Mouse (Mus musculus) kidney, embryonic 15.5 days (tissue): ENCODE measurements at regions not wholly inside any gene's neighbourhood (a gene's known extent, or its start where the extent isn't known, plus 50 kb on each side); places are given as distances from the start of the nearest gene placed in this dataset.
"Not testable (repeated sequence)": the region's sequence is repeated elsewhere in the genome, so short reads cannot be mapped to it uniquely, and the experiment has no call there.

Experiments used
- ATAC-seq: fragments of 200-750 bp; cut with Nextera tagmentation; replicated peaks from 2 replicates; pipeline ENCODE4 v1.8.0; 2017; ENCODE audit warnings: moderate TSS enrichment; ENCODE audit not compliant: low FRiP score
- H3K27ac ChIP-seq: fragments of 300-500 bp; sonication (generic); 2 replicates; pipeline ENCODE4 v1.5.1; 2015; ENCODE audit warnings: mild to moderate bottlenecking, inconsistent platforms
- H3K27me3 ChIP-seq: fragments of 300-500 bp; sonication (generic); 2 replicates; pipeline ENCODE4 v1.6.1; 2015; ENCODE audit warnings: inconsistent platforms
- H3K36me3 ChIP-seq: fragments of 300-500 bp; sonication (generic); 2 replicates; pipeline ENCODE4 v1.6.1; 2015; ENCODE audit warnings: inconsistent platforms
- H3K4me1 ChIP-seq: fragments of 300-500 bp; sonication (generic); 2 replicates; pipeline ENCODE4 v1.6.1; 2015; ENCODE audit warnings: inconsistent platforms
- H3K4me2 ChIP-seq: fragments of 300-500 bp; sonication (generic); 2 replicates; pipeline ENCODE4 v1.6.1; 2015; ENCODE audit warnings: moderate library complexity, mild to moderate bottlenecking, inconsistent platforms
- H3K4me3 ChIP-seq: fragments of 300-500 bp; sonication (generic); replicated peaks from 2 replicates; pipeline ENCODE4 v1.5.1; 2015; ENCODE audit warnings: mild to moderate bottlenecking, inconsistent platforms
- H3K9ac ChIP-seq: fragments of 300-500 bp; sonication (generic); 2 replicates; pipeline ENCODE4 v1.6.1; 2015; ENCODE audit warnings: mild to moderate bottlenecking, inconsistent platforms
- H3K9me3 ChIP-seq: fragments of 300-500 bp; sonication (generic); replicated peaks from 2 replicates; pipeline ENCODE4 v1.6.1; 2016; ENCODE audit warnings: inconsistent platforms
- WGBS: fragments of 180-500 bp; shearing (Covaris S2); methylation state at CpG from one replicate; pipeline ENCODE4 v1.1.7; 2015; ENCODE audit warnings: mixed read lengths; 5-methylcytosine and 5-hydroxymethylcytosine counted together

- not testable (repeated sequence) for H3K9me3 ChIP-seq, H3K27ac ChIP-seq, H3K27me3 ChIP-seq, H3K36me3 ChIP-seq, H3K4me1 ChIP-seq, H3K4me2 ChIP-seq, H3K4me3 ChIP-seq, H3K9ac ChIP-seq, ATAC-seq
Measured at GRCm38 (mm10) chr16:79296621-79297020, 205.7 kb upstream of the Tmprss15 start.

DNA sequence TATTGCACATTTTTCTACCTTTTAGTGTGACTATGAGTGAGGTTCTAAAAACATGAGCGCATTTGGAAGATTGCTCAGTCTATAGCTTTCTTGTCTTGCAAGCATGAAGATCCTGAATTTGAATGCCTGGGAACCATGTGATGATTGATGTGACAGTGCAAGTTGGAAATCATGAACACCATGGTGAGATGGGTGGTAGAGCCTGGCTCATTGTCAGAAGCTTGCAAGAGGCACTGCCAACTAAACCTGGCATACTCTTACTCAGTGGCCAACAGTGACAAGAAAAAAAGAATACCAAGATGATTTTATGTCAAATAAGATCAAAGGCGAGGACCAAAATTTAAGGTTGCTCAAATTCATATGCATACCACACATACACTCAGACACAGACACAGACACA lies 188.1 kb upstream of the Tmprss15 start:
- no peaks in the 10 kb centered on the region for H3K27me3 ChIP-seq
- no peaks in the 10 kb centered on the region for H3K36me3 ChIP-seq
- no peaks in the 10 kb centered on the region for H3K9me3 ChIP-seq
- ATAC-seq = no peak
- no peak overlapping the region for H3K4me2 ChIP-seq
- no peak overlapping the region for H3K9ac ChIP-seq
- H3K4me1 ChIP-seq = no peaks in the 10 kb centered on the region
- WGBS = 98% methylated on average over 2 of the region's 2 CpGs
- H3K4me3 ChIP-seq = no peak overlapping the region
- no peak overlapping the region for H3K27ac ChIP-seq

GRCm38 (mm10) chr16:79256525-79256924 lies 165.6 kb upstream of the Tmprss15 start:
- no peak overlapping the region for H3K9ac ChIP-seq
- H3K36me3 ChIP-seq = no peaks in the 10 kb centered on the region
- H3K27ac ChIP-seq = no peak overlapping the region
- no peaks in the 10 kb centered on the region for H3K9me3 ChIP-seq
- H3K4me3 ChIP-seq = no peak overlapping the region
- H3K4me2 ChIP-seq = no peak overlapping the region
- H3K27me3 ChIP-seq = no peaks in the 10 kb centered on the region
- no peak for ATAC-seq
- H3K4me1 ChIP-seq = no peaks in the 10 kb centered on the region
- 100% methylated on average over 1 of the region's 1 CpGs for WGBS

- Histone ChIP-seq H3K4me3 (no peak overlapping the region), H3K9ac (no peak overlapping the region), H3K4me1 (no peaks in the 10 kb centered on the region), H3K36me3 (no peaks in the 10 kb centered on the region), H3K27ac (no peak overlapping the region), H3K27me3 (no peaks in the 10 kb centered on the region), H3K9me3 (no peaks in the 10 kb centered on the region), H3K4me2 (no peak overlapping the region)
- no peak for ATAC-seq
- 57% methylated on average over 2 of the region's 2 CpGs for WGBS
Measured at GRCm38 (mm10) chr16:79256084-79256483, 165.2 kb upstream of the Tmprss15 start.

GRCm38 (mm10) chr16:79240857-79241491 lies 150.1 kb upstream of the Tmprss15 start:
- Histone ChIP-seq H3K9me3 (no peaks in the 10 kb centered on the region), H3K4me2 (no peak overlapping the region), H3K4me3 (no peak overlapping the region), H3K36me3 (no peaks in the 10 kb centered on the region), H3K27me3 (no peaks in the 10 kb centered on the region), H3K9ac (no peak overlapping the region), H3K27ac (no peak overlapping the region), H3K4me1 (no peaks in the 10 kb centered on the region)
- WGBS = 75% methylated on average over 3 of the region's 3 CpGs
- ATAC-seq = no peak

DNA sequence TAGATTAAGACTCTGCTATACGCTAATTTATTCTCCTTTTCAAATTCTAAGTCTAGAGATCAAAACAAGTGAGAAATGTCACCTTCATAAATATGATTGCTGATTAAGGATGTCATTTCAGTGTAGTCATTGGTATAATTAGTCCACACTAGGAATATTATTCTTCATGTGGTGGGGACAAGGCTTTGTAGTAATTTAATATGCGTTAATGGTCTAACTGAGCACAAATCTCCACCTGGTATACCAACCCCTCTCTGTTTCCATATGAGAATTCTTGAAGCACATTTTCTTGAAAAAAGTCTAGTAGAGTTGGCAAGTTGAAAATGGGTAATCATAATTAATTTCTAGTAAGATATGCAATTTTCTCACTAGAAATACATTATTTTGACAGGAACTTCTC lies 149.3 kb upstream of the Tmprss15 start:
- Histone ChIP-seq H3K27ac (no peak overlapping the region), H3K36me3 (no peaks in the 10 kb centered on the region), H3K9me3 (no peaks in the 10 kb centered on the region), H3K4me2 (no peak overlapping the region), H3K4me1 (no peaks in the 10 kb centered on the region), H3K27me3 (no peaks in the 10 kb centered on the region), H3K9ac (no peak overlapping the region), H3K4me3 (no peak overlapping the region)
- WGBS = 87% methylated on average over 2 of the region's 2 CpGs
- no peak for ATAC-seq

DNA sequence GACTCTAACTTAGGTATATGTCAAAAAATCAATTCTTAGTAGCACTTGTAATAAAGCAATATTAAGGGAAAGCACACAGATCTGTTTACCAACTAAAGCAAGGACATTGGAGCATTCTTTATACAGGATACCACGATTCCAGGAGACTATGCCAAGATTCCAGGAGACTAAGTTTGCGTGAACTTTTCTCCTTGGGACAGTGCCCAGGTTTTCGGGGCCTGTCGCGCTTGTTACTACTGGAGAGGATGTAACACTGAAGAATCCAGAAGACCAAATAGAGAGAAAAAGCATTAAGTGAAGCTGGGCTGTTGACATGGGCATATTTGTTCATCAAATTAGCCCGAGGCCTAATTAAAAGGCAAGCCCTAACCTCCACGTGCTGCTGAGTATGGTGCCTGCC lies 100.3 kb upstream of the Tmprss15 start:
- Histone ChIP-seq H3K27ac (no peak overlapping the region), H3K27me3 (no peaks in the 10 kb centered on the region), H3K4me1 (no peaks in the 10 kb centered on the region), H3K4me3 (no peak overlapping the region), H3K9ac (no peak overlapping the region), H3K4me2 (no peak overlapping the region), H3K36me3 (no peaks in the 10 kb centered on the region), H3K9me3 (no peaks in the 10 kb centered on the region)
- ATAC-seq = no peak
- 85% methylated on average over 7 of the region's 7 CpGs for WGBS

GRCm38 (mm10) chr16:79186471-79186870 lies 95.6 kb upstream of the Tmprss15 start:
- WGBS = 76% methylated on average over 1 of the region's 1 CpGs
- Histone ChIP-seq H3K27me3 (no peaks in the 10 kb centered on the region), H3K36me3 (no peaks in the 10 kb centered on the region), H3K9me3 (no peaks in the 10 kb centered on the region), H3K4me1 (no peaks in the 10 kb centered on the region), H3K9ac (no peak overlapping the region), H3K4me3 (no peak overlapping the region), H3K4me2 (no peak overlapping the region), H3K27ac (no peak overlapping the region)
- ATAC-seq = no peak

DNA sequence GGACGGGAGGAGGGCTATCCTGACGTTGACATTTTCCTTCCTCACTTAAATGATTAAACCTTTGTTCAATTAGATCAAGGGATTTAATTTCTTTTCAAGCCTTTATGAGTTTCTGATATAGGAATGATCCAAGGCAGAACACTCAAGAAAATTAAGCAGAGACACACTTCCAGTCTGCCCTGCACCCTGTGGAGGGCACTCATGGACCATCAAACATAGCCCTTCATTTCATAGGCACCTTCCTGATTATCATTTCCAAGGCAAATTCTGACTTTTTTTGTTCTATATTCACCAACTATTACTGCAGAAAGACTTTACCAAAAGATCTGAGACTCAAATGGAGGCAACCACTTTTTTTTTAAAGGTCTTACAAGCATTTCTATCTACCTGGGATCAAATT lies 91.6 kb upstream of the Tmprss15 start:
- Histone ChIP-seq H3K4me3 (no peak overlapping the region), H3K27me3 (no peaks in the 10 kb centered on the region), H3K27ac (no peak overlapping the region), H3K36me3 (no peaks in the 10 kb centered on the region), H3K4me1 (no peaks in the 10 kb centered on the region), H3K9me3 (no peaks in the 10 kb centered on the region), H3K4me2 (no peak overlapping the region), H3K9ac (no peak overlapping the region)
- 65% methylated on average over 2 of the region's 2 CpGs for WGBS
- ATAC-seq = no peak

DNA sequence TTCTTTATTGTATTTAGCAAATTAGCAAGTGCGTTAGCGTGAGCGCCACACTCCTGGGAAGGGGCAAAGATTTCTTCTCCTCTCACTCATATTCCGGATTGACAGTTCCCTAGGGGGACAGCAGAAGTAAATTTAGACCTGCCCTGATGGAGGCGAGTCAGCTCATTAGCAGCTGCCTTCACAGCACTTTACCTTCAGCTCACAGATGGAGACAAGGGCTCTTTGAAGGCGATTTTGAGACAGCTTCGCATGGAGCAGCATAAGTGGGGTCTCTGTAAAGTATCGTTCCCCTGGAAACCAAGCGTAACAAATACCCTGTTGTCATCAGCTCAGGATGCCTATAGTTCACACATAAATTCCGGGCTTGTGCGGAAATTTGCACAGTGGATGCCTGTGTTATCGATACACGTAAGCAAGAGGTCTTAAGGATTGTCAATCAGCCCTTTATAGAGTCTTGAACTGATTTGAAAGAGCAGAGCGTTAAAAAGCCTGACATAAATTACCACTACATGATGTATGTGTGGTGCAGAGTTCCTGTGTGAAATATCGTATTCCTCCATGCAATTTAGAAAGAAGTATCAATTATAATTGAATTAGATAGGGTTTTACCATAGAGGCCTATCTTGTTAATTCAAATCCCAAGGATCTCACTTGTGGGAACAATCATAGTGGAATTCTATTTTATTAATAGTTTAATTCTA lies 86.6 kb upstream of the Tmprss15 start:
- H3K9me3 ChIP-seq = no peaks in the 10 kb centered on the region
- H3K4me2 ChIP-seq = no peak overlapping the region
- H3K27ac ChIP-seq = no peak overlapping the region
- H3K36me3 ChIP-seq = no peaks in the 10 kb centered on the region
- no peak overlapping the region for H3K9ac ChIP-seq
- WGBS = 76% methylated on average over 15 of the region's 15 CpGs
- no peak overlapping the region for H3K4me3 ChIP-seq
- H3K4me1 ChIP-seq = no peaks in the 10 kb centered on the region
- no peak for ATAC-seq
- no peaks in the 10 kb centered on the region for H3K27me3 ChIP-seq

GRCm38 (mm10) chr16:79176832-79177243 lies 85.9 kb upstream of the Tmprss15 start:
- no peak overlapping the region for H3K9ac ChIP-seq
- no peak overlapping the region for H3K27ac ChIP-seq
- H3K4me1 ChIP-seq = no peaks in the 10 kb centered on the region
- H3K4me3 ChIP-seq = no peak overlapping the region
- no peaks in the 10 kb centered on the region for H3K27me3 ChIP-seq
- WGBS = 81% methylated on average over 6 of the region's 6 CpGs
- H3K9me3 ChIP-seq = no peaks in the 10 kb centered on the region
- no peak for ATAC-seq
- no peaks in the 10 kb centered on the region for H3K36me3 ChIP-seq
- H3K4me2 ChIP-seq = no peak overlapping the region

DNA sequence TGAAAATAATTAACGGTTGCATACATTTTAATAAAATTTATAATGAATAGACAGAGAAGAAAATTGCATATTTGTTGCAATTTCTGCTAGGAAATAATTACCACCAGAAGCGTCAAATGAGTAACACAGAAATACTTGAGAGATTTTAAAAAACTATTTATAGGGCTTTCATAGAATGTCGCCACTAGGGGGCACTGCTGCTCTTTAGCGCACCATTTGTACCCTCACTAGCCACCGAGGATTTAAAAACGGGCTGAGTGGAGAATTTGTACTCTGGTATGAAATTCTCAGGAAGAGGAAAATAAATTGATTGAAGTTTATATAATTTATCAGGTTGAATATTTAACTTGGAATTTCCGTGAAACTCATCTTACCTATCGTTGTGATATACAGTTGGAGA lies 77.3 kb upstream of the Tmprss15 start:
- WGBS = 14% methylated on average over 8 of the region's 8 CpGs
- H3K4me2 ChIP-seq = no peak overlapping the region
- no peaks in the 10 kb centered on the region for H3K9me3 ChIP-seq
- no peak overlapping the region for H3K27ac ChIP-seq
- H3K4me1 ChIP-seq = no peaks in the 10 kb centered on the region
- H3K27me3 ChIP-seq = no peaks in the 10 kb centered on the region
- no peak overlapping the region for H3K9ac ChIP-seq
- no peak; the same call in 1 of the 2 replicates for ATAC-seq
- no peak overlapping the region for H3K4me3 ChIP-seq
- no peaks in the 10 kb centered on the region for H3K36me3 ChIP-seq

GRCm38 (mm10) chr16:79142813-79143212 lies 51.9 kb upstream of the Tmprss15 start:
- Histone ChIP-seq H3K4me3 (no peak overlapping the region), H3K27ac (no peak overlapping the region), H3K4me2 (no peak overlapping the region), H3K9me3 (no peaks in the 10 kb centered on the region), H3K4me1 (no peaks in the 10 kb centered on the region), H3K36me3 (no peaks in the 10 kb centered on the region), H3K9ac (no peak overlapping the region), H3K27me3 (no peaks in the 10 kb centered on the region)
- 77% methylated on average over 1 of the region's 1 CpGs for WGBS
- ATAC-seq = no peak
